Mouse (Mus musculus) heart, adult 9 months (tissue): ENCODE data around the gene Mpv17l2.

Experiments used
- DNase-seq, 2 experiments: peaks; one replicate each; pipeline ENCODE4 v3.0.0; 2022; ENCODE audit warnings: low spot score in 2 of 2

The Mpv17l2 gene

DNA sequence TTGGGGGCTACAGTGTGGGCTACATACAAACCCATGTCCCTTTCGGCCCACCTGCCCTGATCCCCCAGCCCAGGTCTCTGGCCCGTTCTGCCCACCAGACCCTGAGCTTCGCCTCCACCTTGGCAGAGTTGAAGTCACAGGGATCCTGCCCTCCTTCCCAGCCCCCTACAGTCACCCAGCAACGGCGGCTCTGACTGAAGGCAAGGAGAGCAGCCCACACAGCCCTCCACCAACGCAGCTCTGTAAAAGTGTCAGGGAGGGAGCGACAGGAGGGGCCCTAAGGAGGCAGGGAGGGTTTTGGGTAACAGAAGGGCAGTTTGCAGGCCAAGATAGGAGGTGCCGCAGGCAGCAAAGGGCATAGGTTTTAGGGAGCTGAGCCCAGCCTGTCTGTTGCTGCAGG is 30.1 kb upstream of the Mpv17l2 start:
- DNase-seq, result no peak

- no peak for DNase-seq
Observed at GRCm38 (mm10) chr8:70789046-70789445, 28.3 kb upstream of the Mpv17l2 start.

GRCm38 (mm10) chr8:70787941-70788667 is 27.4 kb upstream of the Mpv17l2 start:
- no peak for DNase-seq

DNA sequence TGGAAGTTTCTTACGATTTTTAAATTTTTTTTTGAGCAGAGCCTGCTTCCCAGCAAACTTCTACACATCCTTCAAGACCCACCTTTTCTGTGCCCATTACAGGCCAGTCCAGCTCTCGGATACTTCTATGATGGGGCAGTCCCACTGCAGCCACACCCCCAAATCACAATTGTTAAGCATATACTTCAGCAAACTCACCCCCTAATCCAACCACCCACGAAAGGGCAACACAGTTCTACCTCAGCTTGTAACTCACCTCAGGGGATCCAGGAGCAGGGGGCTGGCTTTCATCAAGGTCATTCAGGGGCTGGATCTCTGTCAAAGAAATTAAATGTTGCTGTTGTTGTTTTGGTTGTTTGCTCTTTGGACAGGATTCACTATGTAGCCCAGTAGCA is 26.3 kb upstream of the Mpv17l2 start:
- no peak for DNase-seq

DNA sequence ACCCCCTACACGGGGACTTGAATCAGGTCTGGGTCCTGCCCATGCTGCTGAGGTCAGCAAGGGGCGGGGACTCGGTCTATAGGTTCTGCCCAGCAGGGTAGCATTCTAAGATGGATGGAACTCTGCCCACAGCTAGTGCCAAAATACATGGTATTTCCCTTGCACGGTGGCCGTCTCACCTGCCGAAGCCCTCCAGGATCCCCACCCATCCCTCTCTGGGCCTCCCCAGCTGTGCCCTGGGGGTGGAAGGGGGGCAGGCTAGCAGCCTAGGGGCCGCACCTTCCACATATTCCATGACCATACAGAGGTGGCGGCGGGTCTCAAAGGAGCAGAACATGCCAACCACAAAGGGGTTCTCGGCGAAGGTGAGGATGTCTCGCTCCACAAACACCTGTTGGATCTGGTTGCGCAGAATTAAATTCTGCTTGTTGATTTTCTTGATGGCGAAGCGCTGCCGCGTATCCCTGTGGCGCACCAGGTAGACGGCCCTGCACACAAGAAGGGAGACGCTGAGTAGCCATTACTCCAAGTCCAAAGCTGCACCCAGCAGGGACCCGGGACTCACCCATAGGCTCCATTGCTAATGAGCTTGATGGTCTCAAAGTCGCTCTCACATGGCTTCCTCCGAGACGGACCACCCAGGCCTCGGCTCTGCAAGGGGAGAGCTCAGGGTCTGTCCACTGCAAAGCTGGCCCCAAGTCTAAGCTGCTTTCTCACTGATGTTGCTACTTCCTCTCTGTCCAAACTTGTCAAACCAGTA is 25.7 kb upstream of the Mpv17l2 start:
- DNase-seq, result no peak

DNA sequence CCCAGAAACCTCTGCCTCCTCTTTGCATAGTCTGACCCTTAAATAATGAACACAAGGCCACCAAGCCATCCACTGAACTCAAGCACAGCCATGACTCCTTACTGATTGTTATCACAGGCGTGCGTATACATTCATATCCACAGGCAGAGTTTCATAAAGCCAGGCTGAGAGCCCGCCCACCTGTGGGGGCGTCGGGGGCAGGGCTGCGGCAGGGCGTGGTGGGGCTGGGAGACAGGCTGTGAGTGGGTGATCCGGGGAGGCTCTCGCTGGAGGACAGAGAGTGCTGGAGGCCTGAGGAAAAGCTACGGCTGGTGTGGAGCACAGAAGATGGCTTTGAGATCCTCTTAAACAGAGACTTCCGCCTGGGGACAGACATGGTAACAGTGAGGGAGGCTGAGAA is 19.3 kb upstream of the Mpv17l2 start:
- DNase-seq, result no peak

- DNase-seq, result peak; percentile 95 to 97
Observed at GRCm38 (mm10) chr8:70776496-70777444, 16.0 kb upstream of the Mpv17l2 start, which contains the start of gene Pik3r2. Gene Pik3r2, minus strand, starts transcription at chr8:70776713.

GRCm38 (mm10) chr8:70775851-70776495 is 15.2 kb upstream of the Mpv17l2 start:
- peak; percentile 49 to 56 for DNase-seq

DNA sequence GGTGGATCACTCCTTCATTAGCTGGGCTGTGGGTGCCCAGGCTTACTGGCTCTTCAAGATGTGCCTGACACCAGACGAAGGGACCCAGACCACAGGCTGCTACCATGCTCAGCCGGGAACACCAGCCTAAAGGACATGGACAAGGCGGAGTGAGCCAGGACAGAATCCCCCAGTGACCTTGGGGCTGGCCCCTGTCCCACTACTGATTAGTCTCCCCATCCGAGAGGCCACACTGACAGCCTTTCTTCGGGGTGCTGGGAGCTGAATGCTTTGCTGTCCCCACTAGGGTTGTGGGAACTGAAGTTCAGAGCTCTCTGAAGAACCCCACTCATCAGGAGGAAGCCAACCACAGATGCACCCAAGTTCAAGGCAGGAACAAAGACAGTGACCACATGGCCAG is 14.5 kb upstream of the Mpv17l2 start:
- peak in 1 of 2 experiments; percentile 54 for DNase-seq

GRCm38 (mm10) chr8:70774740-70775139 is 14.0 kb upstream of the Mpv17l2 start:
- DNase-seq, result no peak

- DNase-seq, result peak; percentile 91
Observed at GRCm38 (mm10) chr8:70773833-70774232, 13.1 kb upstream of the Mpv17l2 start.

GRCm38 (mm10) chr8:70773410-70773809 is 12.7 kb upstream of the Mpv17l2 start:
- DNase-seq, result no peak

- no peak for DNase-seq
Observed at GRCm38 (mm10) chr8:70772890-70773289, 12.1 kb upstream of the Mpv17l2 start.

DNA sequence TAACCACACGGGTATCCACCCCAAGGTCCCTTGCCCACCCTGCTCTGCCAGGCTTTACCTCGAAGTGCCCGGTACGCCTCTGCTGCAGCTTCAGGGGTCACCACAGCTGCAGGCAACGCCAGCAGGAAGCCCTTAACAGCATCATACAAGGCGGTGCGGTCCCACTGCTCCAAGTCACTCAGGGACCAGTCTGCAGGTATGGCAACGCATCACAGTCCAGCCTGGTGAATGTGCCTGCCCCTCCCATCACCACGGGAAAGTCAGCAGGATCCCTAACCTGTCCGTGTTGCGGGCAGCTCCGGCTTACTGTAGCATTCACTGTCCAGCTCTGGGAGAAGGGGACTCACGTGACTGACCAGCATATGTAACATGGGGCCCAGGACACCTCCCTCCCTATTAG is 11.3 kb upstream of the Mpv17l2 start:
- DNase-seq, result no peak

DNA sequence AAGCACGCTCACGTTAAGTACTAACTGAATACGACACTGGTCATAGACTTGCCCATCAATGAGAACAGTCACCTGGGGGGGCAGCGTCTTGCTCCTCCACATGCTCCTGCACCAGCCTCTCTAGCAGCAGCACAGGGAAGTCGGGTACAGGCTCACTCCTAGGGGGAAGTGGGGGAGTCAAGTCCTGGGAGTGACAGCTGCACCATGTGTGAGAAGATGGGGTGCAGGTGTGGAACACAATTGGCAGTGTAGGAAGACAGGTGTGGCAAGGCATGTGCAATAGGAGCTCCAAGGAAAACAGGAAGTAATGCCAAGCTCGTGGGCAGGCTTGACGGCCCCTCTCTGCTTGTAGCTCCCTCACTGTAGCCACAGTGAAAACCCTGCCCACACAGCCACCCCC is 10.5 kb upstream of the Mpv17l2 start:
- no peak for DNase-seq

GRCm38 (mm10) chr8:70770748-70771147 is 10.0 kb upstream of the Mpv17l2 start:
- no peak for DNase-seq

DNA sequence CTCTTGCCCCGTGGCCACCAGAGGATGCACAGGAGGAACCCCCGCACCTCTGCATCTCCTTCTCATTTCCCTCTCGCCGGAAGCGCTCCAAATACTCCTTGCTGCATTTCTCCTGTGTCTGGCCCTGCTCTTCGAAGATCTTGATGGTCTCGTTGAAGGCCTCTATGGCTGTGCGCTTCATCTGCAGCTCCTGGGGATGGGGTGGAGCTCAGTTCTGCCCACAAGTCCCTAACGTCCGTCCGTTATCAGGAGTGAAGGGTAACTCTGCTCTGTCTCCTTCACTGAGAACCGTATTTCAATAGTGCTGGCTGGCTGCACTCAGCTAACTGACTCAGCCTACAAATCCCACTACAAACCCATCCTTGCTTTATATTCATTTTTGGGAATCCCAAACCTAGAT is 9.1 kb upstream of the Mpv17l2 start:
- DNase-seq, result no peak

DNA sequence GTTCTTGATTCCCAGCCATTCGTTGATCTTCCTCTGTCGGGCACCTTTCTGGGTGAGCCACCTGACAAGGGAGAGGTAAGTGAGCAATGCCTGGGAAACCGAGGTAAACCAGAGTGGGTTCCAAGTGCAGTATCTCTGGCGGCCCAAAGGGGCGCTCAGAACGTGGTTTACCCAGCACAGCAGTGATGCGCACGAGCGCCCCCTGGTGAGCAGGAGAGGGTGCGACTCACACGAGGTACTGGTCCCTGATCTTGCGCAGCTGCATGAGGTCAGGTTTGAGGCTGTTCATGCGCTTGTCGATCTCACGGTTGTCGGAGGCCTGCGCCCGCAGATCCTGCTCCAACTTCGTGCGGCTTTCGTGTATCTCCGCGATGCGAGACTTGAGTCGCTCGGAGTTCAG is 8.6 kb upstream of the Mpv17l2 start:
- peak; percentile 86 to 90 for DNase-seq

DNA sequence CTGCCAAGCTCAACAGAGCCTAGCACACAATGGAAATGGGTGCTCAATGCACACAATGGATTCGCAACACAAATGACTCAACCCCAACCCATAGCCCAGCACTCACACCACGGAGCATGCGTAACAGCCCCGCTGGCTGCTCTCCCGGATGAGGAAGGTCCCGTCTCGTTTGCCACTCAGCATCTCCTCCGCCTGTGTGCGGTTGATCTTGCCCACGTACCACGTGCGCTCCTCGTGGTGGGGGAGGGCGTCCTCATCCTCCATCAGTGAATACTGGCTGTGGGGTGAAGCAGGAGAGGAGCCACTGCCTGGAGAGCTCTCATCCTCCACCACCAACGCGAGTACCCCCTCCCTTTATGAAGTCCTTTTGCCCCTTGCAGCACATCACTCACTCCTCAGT is 8.2 kb upstream of the Mpv17l2 start:
- DNase-seq, result peak in 1 of 2 experiments; percentile 41

DNA sequence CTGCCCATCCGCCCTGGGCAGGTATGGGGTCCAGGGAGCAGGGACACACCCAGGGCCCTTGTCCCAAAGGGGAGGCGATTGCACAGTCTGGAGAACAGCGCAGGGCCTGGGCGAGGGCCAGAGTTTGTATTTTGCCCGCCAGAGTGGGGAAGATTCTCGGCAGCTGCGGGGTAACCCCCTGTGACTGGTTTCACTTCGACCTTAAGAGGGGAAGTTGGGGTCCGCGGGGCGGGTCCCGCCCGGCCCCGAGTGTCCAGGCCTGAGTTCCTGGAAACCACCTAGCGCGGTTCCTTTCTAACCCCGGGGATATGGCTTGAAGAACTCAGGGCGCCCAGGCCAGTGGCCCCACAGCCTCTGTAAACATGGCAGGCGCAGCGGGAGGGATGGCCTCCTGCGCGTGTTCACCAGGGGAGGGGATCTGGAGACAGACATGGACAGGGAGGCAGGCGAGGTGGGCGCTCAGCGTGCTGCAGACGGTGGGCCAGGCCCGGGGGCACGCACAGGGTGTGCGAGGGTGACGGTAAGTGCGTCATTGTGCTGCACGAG is 7.6 kb upstream of the Mpv17l2 start:
- peak in 1 of 2 experiments; percentile 65 for DNase-seq

GRCm38 (mm10) chr8:70767503-70767902 is 6.8 kb upstream of the Mpv17l2 start:
- DNase-seq, result no peak
